Mouse (Mus musculus): ENCODE results near the gene Ctsz. TPM values are rescaled to one million over a fixed set of nuclear protein-coding genes. Genes with fewer than 3 reads are reported as not detected.

Gene Ctsz
- polyA plus RNA-seq, 1 experiment from 2014 or later, result 178 TPM

DNA sequence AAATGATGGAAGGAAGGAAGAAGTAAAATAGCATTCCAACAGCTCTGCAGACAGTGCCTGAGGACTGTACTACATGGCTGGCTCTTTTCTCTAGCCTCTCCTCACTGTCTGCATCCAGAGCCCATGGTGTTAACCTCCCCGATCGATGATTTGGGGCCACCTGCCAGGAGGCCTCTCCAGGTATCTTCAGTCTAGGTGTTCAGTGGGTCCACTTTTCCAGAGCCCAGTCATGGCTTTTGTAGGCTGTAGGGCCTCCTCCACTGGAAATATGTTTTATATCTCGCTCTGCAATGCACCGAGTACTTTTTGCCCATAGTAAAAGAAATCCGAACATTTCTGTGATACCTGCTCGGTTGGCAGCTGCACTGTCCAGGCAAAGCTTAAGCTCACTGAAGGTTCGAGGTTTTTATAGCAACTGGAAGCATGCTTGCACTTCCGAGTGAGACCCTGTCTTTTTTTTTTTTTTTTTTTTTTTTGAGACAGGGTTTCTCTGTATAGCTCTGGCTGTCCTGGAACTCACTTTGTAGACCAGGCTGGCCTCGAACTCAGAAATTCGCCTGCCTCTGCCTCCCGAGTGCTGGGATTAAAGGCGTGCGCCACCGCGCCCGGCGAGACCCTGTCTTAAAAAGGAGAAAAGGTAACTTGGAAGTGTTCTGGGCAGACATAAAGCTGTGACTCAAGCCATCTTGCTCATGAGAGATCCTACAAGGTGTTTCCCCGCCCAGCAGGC lies 23.7 kb downstream of the Ctsz start:
- no peaks in the 10 kb centered on the region for H3K27me3 ChIP-seq (ENCODE audit: insufficient read depth, low read length)
- ATAC-seq (no peak), DNase-seq (no peak)
- H3K36me3 ChIP-seq (replicated peaks; ENCODE audit: insufficient read depth, low read length), result peaks cover 5% of the 10 kb centered on the region; the same call in 1 of the 2 replicates
- 39% methylated on average over 18 of the region's 18 CpGs for WGBS (ENCODE audit: insufficient replicate concordance)
- H3K4me2 ChIP-seq (ENCODE audit: low read depth, low read length), result peak overlapping the region; percentile 86; the same call in 1 of the 2 replicates
- H3K27ac ChIP-seq (ENCODE audit: low read depth), result no peak overlapping the region
- H3K9me3 ChIP-seq (ENCODE audit: low read length), result no peaks in the 10 kb centered on the region
- peak overlapping the region; percentile 91 for H3K4me3 ChIP-seq (ENCODE audit: low read depth, low read length)
- no peak overlapping the region for H3K9ac ChIP-seq (replicated peaks)
- H3K4me1 ChIP-seq (ENCODE audit: insufficient read depth), result peaks cover 11% of the 10 kb centered on the region
- TF ChIP-seq EP300 (IDR thresholded peaks at IDR 0.05; ENCODE audit: low read depth) (no peak), CTCF (IDR thresholded peaks at IDR 0.05; ENCODE audit: low read depth) (no peak)

DNA sequence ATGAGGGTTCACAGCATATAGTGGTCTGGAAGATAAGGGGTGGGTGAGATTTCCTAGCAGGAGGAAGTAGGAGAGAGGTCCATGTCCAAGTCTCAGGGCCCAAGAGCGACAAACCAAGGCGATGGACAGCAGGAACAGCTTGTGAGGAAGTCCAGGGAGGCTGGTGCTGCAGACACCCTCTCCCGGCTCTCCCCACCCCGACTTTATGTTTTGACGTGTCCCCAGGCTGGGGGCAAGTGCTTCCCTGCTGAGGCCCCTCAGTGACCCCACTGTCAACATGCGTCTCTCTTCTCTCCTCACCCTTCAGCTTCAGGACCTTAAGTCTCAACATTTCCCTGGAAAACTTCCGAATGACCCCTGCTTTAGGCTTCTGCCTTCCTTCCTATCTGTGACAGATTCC lies 25.7 kb downstream of the Ctsz start:
- ATAC-seq, result no peak
- 71% methylated on average over 7 of the region's 7 CpGs for WGBS (ENCODE audit: insufficient replicate concordance)

DNA sequence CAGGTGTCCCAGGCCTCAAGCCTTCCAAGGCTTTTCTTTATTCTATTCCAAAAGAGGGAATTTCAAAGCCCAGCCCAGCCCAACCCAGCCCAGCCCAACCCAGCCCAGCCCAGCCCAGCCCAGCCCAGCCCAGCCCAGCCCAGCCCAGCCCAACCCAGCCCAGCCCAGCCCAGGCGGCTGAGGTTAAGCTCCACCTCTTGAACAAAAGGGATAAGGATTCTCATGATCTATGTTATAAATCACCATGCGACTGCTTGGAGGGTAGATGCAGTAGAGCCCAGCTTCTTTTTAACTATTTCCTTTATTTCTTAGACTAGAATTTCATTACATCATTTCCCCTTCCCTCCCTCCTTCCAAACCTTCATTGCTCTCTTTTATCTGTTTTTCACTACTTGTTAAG lies 28.6 kb downstream of the Ctsz start:
- Histone ChIP-seq H3K27ac (ENCODE audit: low read depth) (no peak overlapping the region), H3K4me3 (ENCODE audit: low read depth, low read length) (no peak overlapping the region), H3K27me3 (ENCODE audit: insufficient read depth, low read length) (no peaks in the 10 kb centered on the region), H3K36me3 (replicated peaks; ENCODE audit: insufficient read depth, low read length) (no peaks in the 10 kb centered on the region), H3K4me1 (ENCODE audit: insufficient read depth) (0 out of 2 replicates have a peak, but pooled peaks cover 2% of the 10 kb centered on the region), H3K9ac (replicated peaks) (no peak overlapping the region), H3K9me3 (ENCODE audit: low read length) (no peaks in the 10 kb centered on the region), H3K4me2 (ENCODE audit: low read depth, low read length) (no peak overlapping the region)
- TF ChIP-seq EP300 (IDR thresholded peaks at IDR 0.05; ENCODE audit: low read depth), result no peak
- TF ChIP-seq CTCF (IDR thresholded peaks at IDR 0.05; ENCODE audit: low read depth), result no peak
- DNase-seq (no peak), ATAC-seq (peak; percentile 85)
- WGBS (ENCODE audit: insufficient replicate concordance), result 58% methylated on average over 2 of the region's 2 CpGs

More for the DNA sequence above, 25.7 kb downstream of the Ctsz start:
- Histone ChIP-seq H3K36me3 (replicated peaks; ENCODE audit: insufficient read depth, low read length) (no peaks in the 10 kb centered on the region), H3K27ac (ENCODE audit: low read depth) (no peak overlapping the region), H3K4me1 (ENCODE audit: insufficient read depth) (peaks cover 13% of the 10 kb centered on the region), H3K4me3 (ENCODE audit: low read depth, low read length) (no peak overlapping the region), H3K9ac (replicated peaks) (no peak overlapping the region), H3K27me3 (ENCODE audit: insufficient read depth, low read length) (no peaks in the 10 kb centered on the region), H3K4me2 (ENCODE audit: low read depth, low read length) (no peak overlapping the region), H3K9me3 (ENCODE audit: low read length) (no peaks in the 10 kb centered on the region)
- no peak for TF ChIP-seq EP300 (IDR thresholded peaks at IDR 0.05; ENCODE audit: low read depth)
- TF ChIP-seq CTCF (IDR thresholded peaks at IDR 0.05; ENCODE audit: low read depth), result no peak
- no peak for DNase-seq

DNA sequence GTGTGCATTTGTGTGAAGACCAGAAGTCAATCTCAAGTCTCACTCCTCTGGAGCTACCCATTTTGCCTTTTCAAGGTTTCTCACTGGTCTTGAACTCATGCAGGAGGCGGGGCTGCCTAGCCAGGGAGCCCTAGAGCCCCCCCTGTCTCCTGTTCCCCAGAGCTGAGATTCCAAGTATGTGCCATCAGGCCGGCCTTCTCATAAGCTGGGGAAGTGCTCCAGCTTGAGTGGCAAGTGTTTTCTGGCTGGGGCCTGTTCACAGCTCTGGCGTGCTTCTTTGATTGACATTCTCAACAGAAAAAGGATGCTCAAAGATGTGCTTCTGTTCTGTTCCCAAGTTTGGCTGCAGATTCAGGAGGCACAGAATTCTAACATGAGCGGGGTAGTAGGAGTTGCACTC lies 38.4 kb downstream of the Ctsz start:
- WGBS (ENCODE audit: insufficient replicate concordance), result 75% methylated on average over 4 of the region's 4 CpGs
- no peaks in the 10 kb centered on the region for H3K4me1 ChIP-seq (ENCODE audit: insufficient read depth)
- no peak overlapping the region for H3K9ac ChIP-seq (replicated peaks)
- no peaks in the 10 kb centered on the region for H3K36me3 ChIP-seq (replicated peaks; ENCODE audit: insufficient read depth, low read length)
- no peak overlapping the region for H3K4me3 ChIP-seq (ENCODE audit: low read depth, low read length)
- ATAC-seq, result no peak
- H3K9me3 ChIP-seq (ENCODE audit: low read length), result no peaks in the 10 kb centered on the region
- H3K4me2 ChIP-seq (ENCODE audit: low read depth, low read length), result no peak overlapping the region
- H3K27ac ChIP-seq (ENCODE audit: low read depth), result no peak overlapping the region
- TF ChIP-seq CTCF (IDR thresholded peaks at IDR 0.05; ENCODE audit: low read depth) (no peak), EP300 (IDR thresholded peaks at IDR 0.05; ENCODE audit: low read depth) (no peak)
- DNase-seq, result no peak
- H3K27me3 ChIP-seq (ENCODE audit: insufficient read depth, low read length), result no peaks in the 10 kb centered on the region

DNA sequence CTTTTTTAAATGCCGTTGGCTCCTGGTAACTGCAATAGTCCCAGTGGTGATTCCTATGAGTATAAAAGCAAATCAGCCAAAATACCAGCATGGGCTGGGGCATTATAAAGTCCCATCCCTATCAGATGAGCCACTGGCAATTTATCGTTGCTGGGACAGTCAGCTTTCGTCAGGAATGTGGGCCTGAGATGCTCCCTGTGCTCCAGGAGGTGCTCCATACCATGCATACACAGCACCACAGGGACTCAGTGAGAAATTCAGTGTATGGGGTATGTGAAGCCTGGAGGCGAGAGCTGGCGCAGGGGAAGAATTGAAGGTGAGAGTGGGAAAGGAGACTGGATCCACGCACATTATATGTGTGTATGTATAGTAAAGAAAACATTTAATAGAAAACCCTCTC lies 41.0 kb downstream of the Ctsz start:
- Histone ChIP-seq H3K27ac (ENCODE audit: low read depth) (no peak overlapping the region), H3K9me3 (ENCODE audit: low read length) (no peaks in the 10 kb centered on the region), H3K4me1 (ENCODE audit: insufficient read depth) (no peaks in the 10 kb centered on the region), H3K27me3 (ENCODE audit: insufficient read depth, low read length) (no peaks in the 10 kb centered on the region), H3K4me2 (ENCODE audit: low read depth, low read length) (no peak overlapping the region), H3K36me3 (replicated peaks; ENCODE audit: insufficient read depth, low read length) (no peaks in the 10 kb centered on the region), H3K9ac (replicated peaks) (no peak overlapping the region), H3K4me3 (ENCODE audit: low read depth, low read length) (no peak overlapping the region)
- no peak for DNase-seq
- TF ChIP-seq EP300 (IDR thresholded peaks at IDR 0.05; ENCODE audit: low read depth) (no peak), CTCF (IDR thresholded peaks at IDR 0.05; ENCODE audit: low read depth) (no peak)
- WGBS (ENCODE audit: insufficient replicate concordance), result 81% methylated on average over 6 of the region's 6 CpGs
- ATAC-seq, result no peak

DNA sequence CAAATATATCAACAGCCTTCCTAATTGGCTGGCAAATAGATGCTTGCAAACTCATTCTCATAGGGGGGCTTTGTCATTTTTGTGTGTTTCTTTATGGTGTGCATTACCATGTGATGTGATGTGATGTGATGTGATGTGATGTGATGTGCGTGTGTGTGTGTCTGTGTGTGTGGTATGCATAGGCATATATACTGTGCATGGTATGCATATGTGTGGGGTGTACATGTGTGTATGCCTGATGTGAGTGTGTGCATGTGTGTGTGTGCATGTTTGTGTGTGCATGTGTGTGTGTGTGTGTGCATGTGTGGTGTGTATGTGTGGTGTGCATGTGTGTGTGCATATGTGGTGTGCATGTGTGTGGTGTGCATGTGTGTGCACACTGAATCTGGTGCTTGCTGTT lies 41.8 kb downstream of the Ctsz start:
- no peaks in the 10 kb centered on the region for H3K4me1 ChIP-seq (ENCODE audit: insufficient read depth)
- no peak for DNase-seq
- no peak overlapping the region for H3K4me2 ChIP-seq (ENCODE audit: low read depth, low read length)
- H3K27ac ChIP-seq (ENCODE audit: low read depth), result no peak overlapping the region
- no peaks in the 10 kb centered on the region for H3K27me3 ChIP-seq (ENCODE audit: insufficient read depth, low read length)
- H3K36me3 ChIP-seq (replicated peaks; ENCODE audit: insufficient read depth, low read length), result no peaks in the 10 kb centered on the region
- H3K4me3 ChIP-seq (ENCODE audit: low read depth, low read length), result no peak overlapping the region
- H3K9ac ChIP-seq (replicated peaks), result no peak overlapping the region
- 88% methylated on average over 1 of the region's 1 CpGs for WGBS (ENCODE audit: insufficient replicate concordance)
- ATAC-seq, result no peak
- no peak for TF ChIP-seq EP300 (IDR thresholded peaks at IDR 0.05; ENCODE audit: low read depth)
- TF ChIP-seq CTCF (IDR thresholded peaks at IDR 0.05; ENCODE audit: low read depth), result no peak
- no peaks in the 10 kb centered on the region for H3K9me3 ChIP-seq (ENCODE audit: low read length)

Data from liver, postnatal 0 days (tissue).